Mouse (Mus musculus): ENCODE measurements around the gene Ncoa1. TPM values are rescaled to one million over a fixed set of nuclear protein-coding genes. Genes with fewer than 3 reads are reported as not detected.

Ncoa1 gene
- 12.0 and 12.4 TPM in 2 replicates for polyA plus RNA-seq (2016; fragmentation: Nextera tagmentation; extraction: Ambion mirVana)

GRCm38 (mm10) chr12:4476832-4477671, at the start of gene Ncoa1:
Ncoa1 (minus strand) TSS chr12:4477182.
- H3K4me2 ChIP-seq (replicated peaks) = peak within 1 kb of the TSS; percentile 75
- peak within 1 kb of the TSS; percentile 95 for H3K27ac ChIP-seq
- peaks cover 22% of the 10 kb centered on the region for H3K4me1 ChIP-seq
- peaks cover 4% of the 10 kb centered on the region; the same call in 1 of the 2 replicates for H3K27me3 ChIP-seq (replicated peaks)
- WGBS = 2% methylated on average over 68 of the region's 98 CpGs
- H3K4me3 ChIP-seq = peak within 1 kb of the TSS; percentile 83
- H3K9ac ChIP-seq = peak within 1 kb of the TSS; percentile 93
- no peaks in the 10 kb centered on the region for H3K36me3 ChIP-seq
- no peaks in the 10 kb centered on the region for H3K9me3 ChIP-seq
- peak; percentile 86 for ATAC-seq (ENCODE audit: low FRiP score, low read depth)

GRCm38 (mm10) chr12:4524546-4524945, 47.6 kb upstream of the Ncoa1 start:
- H3K27ac ChIP-seq = peak overlapping the region; percentile 57; the same call in 1 of the 2 replicates
- 42% methylated on average over 7 of the region's 7 CpGs for WGBS
- ATAC-seq (ENCODE audit: low FRiP score, low read depth) = peak; percentile 21; the same call in 1 of the 2 replicates
- no peak overlapping the region for H3K9ac ChIP-seq
- H3K9me3 ChIP-seq = no peaks in the 10 kb centered on the region
- H3K4me1 ChIP-seq = peaks cover 20% of the 10 kb centered on the region
- H3K4me2 ChIP-seq (replicated peaks) = no peak overlapping the region
- H3K27me3 ChIP-seq (replicated peaks) = no peaks in the 10 kb centered on the region
- H3K4me3 ChIP-seq = no peak overlapping the region
- no peaks in the 10 kb centered on the region for H3K36me3 ChIP-seq

GRCm38 (mm10) chr12:4523688-4524298, 46.8 kb upstream of the Ncoa1 start:
- Histone ChIP-seq H3K27me3 (replicated peaks) (no peaks in the 10 kb centered on the region), H3K9ac (no peak overlapping the region), H3K27ac (peak overlapping the region; percentile 57), H3K4me1 (peaks cover 20% of the 10 kb centered on the region), H3K36me3 (no peaks in the 10 kb centered on the region), H3K4me3 (no peak overlapping the region), H3K9me3 (no peaks in the 10 kb centered on the region), H3K4me2 (replicated peaks) (peak overlapping the region; percentile 44)
- WGBS = 20% methylated on average over 9 of the region's 9 CpGs
- ATAC-seq (ENCODE audit: low FRiP score, low read depth) = peak; percentile 74

- no peaks in the 10 kb centered on the region for H3K9me3 ChIP-seq
- 3% methylated on average over 10 of the region's 10 CpGs for WGBS
- H3K4me3 ChIP-seq = no peak overlapping the region
- H3K9ac ChIP-seq = no peak overlapping the region
- H3K27ac ChIP-seq = no peak overlapping the region
- H3K4me2 ChIP-seq (replicated peaks) = peak overlapping the region; percentile 44
- no peaks in the 10 kb centered on the region for H3K36me3 ChIP-seq
- no peaks in the 10 kb centered on the region for H3K27me3 ChIP-seq (replicated peaks)
- peak; percentile 78 for ATAC-seq (ENCODE audit: low FRiP score, low read depth)
- peaks cover 20% of the 10 kb centered on the region for H3K4me1 ChIP-seq
These were observed 46.2 kb upstream of the Ncoa1 start for GRCm38 (mm10) chr12:4523208-4523607.

- no peaks in the 10 kb centered on the region for H3K36me3 ChIP-seq
- ATAC-seq (ENCODE audit: low FRiP score, low read depth) = no peak
- 82% methylated on average over 11 of the region's 11 CpGs for WGBS
- H3K4me2 ChIP-seq (replicated peaks) = no peak overlapping the region
- peaks cover 13% of the 10 kb centered on the region for H3K4me1 ChIP-seq
- H3K9me3 ChIP-seq = no peaks in the 10 kb centered on the region
- no peaks in the 10 kb centered on the region for H3K27me3 ChIP-seq (replicated peaks)
- H3K4me3 ChIP-seq = no peak overlapping the region
- H3K27ac ChIP-seq = no peak overlapping the region
- no peak overlapping the region for H3K9ac ChIP-seq
These were observed 42.0 kb upstream of the Ncoa1 start for GRCm38 (mm10) chr12:4518957-4519356.

- H3K27me3 ChIP-seq (replicated peaks) = no peaks in the 10 kb centered on the region
- H3K27ac ChIP-seq = no peak overlapping the region
- H3K4me3 ChIP-seq = no peak overlapping the region
- H3K4me1 ChIP-seq = peaks cover 6% of the 10 kb centered on the region
- H3K9me3 ChIP-seq = no peaks in the 10 kb centered on the region
- ATAC-seq (ENCODE audit: low FRiP score, low read depth) = no peak
- 55% methylated on average over 12 of the region's 12 CpGs for WGBS
- no peaks in the 10 kb centered on the region for H3K36me3 ChIP-seq
- peak overlapping the region; percentile 20; the same call in 1 of the 2 replicates for H3K4me2 ChIP-seq (replicated peaks)
- H3K9ac ChIP-seq = no peak overlapping the region
These were observed 32.6 kb upstream of the Ncoa1 start for GRCm38 (mm10) chr12:4509591-4510061.

GRCm38 (mm10) chr12:4508182-4508581, 31.2 kb upstream of the Ncoa1 start:
- WGBS = 71% methylated on average over 1 of the region's 1 CpGs
- no peak overlapping the region for H3K9ac ChIP-seq
- H3K4me2 ChIP-seq (replicated peaks) = no peak overlapping the region
- no peaks in the 10 kb centered on the region for H3K27me3 ChIP-seq (replicated peaks)
- no peak overlapping the region for H3K4me3 ChIP-seq
- no peak overlapping the region for H3K27ac ChIP-seq
- H3K36me3 ChIP-seq = no peaks in the 10 kb centered on the region
- H3K9me3 ChIP-seq = no peaks in the 10 kb centered on the region
- peaks cover 6% of the 10 kb centered on the region for H3K4me1 ChIP-seq
- no peak for ATAC-seq (ENCODE audit: low FRiP score, low read depth)

- Histone ChIP-seq H3K36me3 (no peaks in the 10 kb centered on the region), H3K27me3 (replicated peaks) (no peaks in the 10 kb centered on the region), H3K4me2 (replicated peaks) (no peak overlapping the region), H3K27ac (peak overlapping the region; percentile 5; the same call in 1 of the 2 replicates), H3K9ac (no peak overlapping the region), H3K9me3 (no peaks in the 10 kb centered on the region), H3K4me3 (no peak overlapping the region), H3K4me1 (peaks cover 6% of the 10 kb centered on the region)
- peak; percentile 91 for ATAC-seq (ENCODE audit: low FRiP score, low read depth)
- 14% methylated on average over 6 of the region's 6 CpGs for WGBS
These were observed 30.5 kb upstream of the Ncoa1 start for GRCm38 (mm10) chr12:4507461-4507860.

- 31% methylated on average over 7 of the region's 7 CpGs for WGBS
- Histone ChIP-seq H3K27ac (peak overlapping the region; percentile 5; the same call in 1 of the 2 replicates), H3K4me2 (replicated peaks) (no peak overlapping the region), H3K27me3 (replicated peaks) (no peaks in the 10 kb centered on the region), H3K9me3 (no peaks in the 10 kb centered on the region), H3K4me3 (no peak overlapping the region), H3K4me1 (peaks cover 6% of the 10 kb centered on the region), H3K36me3 (no peaks in the 10 kb centered on the region), H3K9ac (no peak overlapping the region)
- peak; percentile 57 for ATAC-seq (ENCODE audit: low FRiP score, low read depth)
These were observed 29.9 kb upstream of the Ncoa1 start for GRCm38 (mm10) chr12:4506810-4507430.

GRCm38 (mm10) chr12:4505298-4505697, 28.3 kb upstream of the Ncoa1 start:
- WGBS = 83% methylated on average over 6 of the region's 6 CpGs
- peaks cover 6% of the 10 kb centered on the region for H3K4me1 ChIP-seq
- H3K9ac ChIP-seq = no peak overlapping the region
- no peaks in the 10 kb centered on the region for H3K27me3 ChIP-seq (replicated peaks)
- no peaks in the 10 kb centered on the region for H3K36me3 ChIP-seq
- no peaks in the 10 kb centered on the region for H3K9me3 ChIP-seq
- no peak overlapping the region for H3K4me3 ChIP-seq
- no peak for ATAC-seq (ENCODE audit: low FRiP score, low read depth)
- H3K4me2 ChIP-seq (replicated peaks) = no peak overlapping the region
- no peak overlapping the region for H3K27ac ChIP-seq

- Histone ChIP-seq H3K4me2 (replicated peaks) (no peak overlapping the region), H3K4me3 (no peak overlapping the region), H3K9me3 (no peaks in the 10 kb centered on the region), H3K4me1 (peaks cover 6% of the 10 kb centered on the region), H3K9ac (no peak overlapping the region), H3K36me3 (no peaks in the 10 kb centered on the region), H3K27ac (no peak overlapping the region), H3K27me3 (replicated peaks) (no peaks in the 10 kb centered on the region)
- ATAC-seq (ENCODE audit: low FRiP score, low read depth) = no peak
- WGBS = 41% methylated on average over 2 of the region's 2 CpGs
These were observed 26.8 kb upstream of the Ncoa1 start for GRCm38 (mm10) chr12:4503673-4504326.

GRCm38 (mm10) chr12:4501916-4502315, 24.9 kb upstream of the Ncoa1 start:
- no peak for ATAC-seq (ENCODE audit: low FRiP score, low read depth)
- Histone ChIP-seq H3K9ac (no peak overlapping the region), H3K36me3 (no peaks in the 10 kb centered on the region), H3K27me3 (replicated peaks) (no peaks in the 10 kb centered on the region), H3K4me3 (no peak overlapping the region), H3K27ac (no peak overlapping the region), H3K4me1 (no peaks in the 10 kb centered on the region), H3K9me3 (no peaks in the 10 kb centered on the region), H3K4me2 (replicated peaks) (no peak overlapping the region)
- WGBS = 50% methylated on average over 3 of the region's 3 CpGs
